Mouse (Mus musculus) E14TG2a.4 (cell line): Measurements from ENCODE around the gene 2810408A11Rik.
A peak's percentile ranks its signal among the peaks of the same experiment; 100 is the strongest.

Source experiments
- H3K27me3 ChIP-seq: 2 replicates; pipeline ENCODE4 v1.6.1; 2014; ENCODE audit warnings: low read length, control low read depth; ENCODE audit not compliant: insufficient read depth
- H3K36me3 ChIP-seq: 2 replicates; pipeline ENCODE4 v1.6.1; 2014; ENCODE audit warnings: low read length, control low read depth; ENCODE audit not compliant: insufficient read depth
- H3K4me1 ChIP-seq: replicated peaks from 2 replicates; pipeline ENCODE4 v1.6.1; 2014; ENCODE audit warnings: low read depth, low read length, control low read depth
- H3K4me3 ChIP-seq: replicated peaks from 2 replicates; pipeline ENCODE4 v1.5.1; 2014; ENCODE audit warnings: mild to moderate bottlenecking, low read length
- H3K9me3 ChIP-seq: 2 replicates; pipeline ENCODE4 v1.6.1; 2014; ENCODE audit warnings: low read length, control low read depth
- CTCF ChIP-seq: conservative IDR thresholded peaks from 2 replicates; pipeline ENCODE4 v1.5.1; 2014; ENCODE audit warnings: low read length
- NANOG ChIP-seq: IDR thresholded peaks from 2 replicates; pipeline ENCODE4 v1.6.1; 2014; ENCODE audit warnings: borderline replicate concordance, low read length, mixed read lengths
- POU5F1 ChIP-seq: IDR thresholded peaks from 2 replicates; pipeline ENCODE4 v1.6.1; 2014; ENCODE audit warnings: low read length, borderline replicate concordance

Gene 2810408A11Rik

DNA sequence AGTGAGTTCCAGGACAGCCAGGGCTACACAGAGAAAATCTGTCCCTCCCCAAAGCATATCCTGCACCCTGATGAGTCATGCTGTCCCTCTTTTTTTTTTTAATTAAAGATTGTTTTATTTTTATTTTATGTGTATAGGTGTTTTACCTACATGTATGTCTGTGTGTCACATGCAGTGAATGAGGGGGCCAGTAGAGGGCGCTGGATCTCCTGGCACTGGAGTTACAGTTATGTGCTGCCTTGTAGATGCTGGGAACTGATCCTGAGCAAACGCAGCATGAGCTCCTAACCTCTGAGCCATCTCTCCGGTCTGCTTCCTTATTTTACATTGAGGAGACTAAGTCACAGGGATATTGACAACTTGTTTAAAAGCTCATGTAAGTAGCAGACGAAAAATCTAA, 17.7 kb downstream of the 2810408A11Rik start:
- TF ChIP-seq POU5F1 (no peak), NANOG (no peak), CTCF (peak; percentile 84)
- Histone ChIP-seq H3K27me3 (peaks cover 40% of the 10 kb centered on the region), H3K36me3 (peaks cover 27% of the 10 kb centered on the region), H3K4me3 (no peak overlapping the region), H3K4me1 (peaks cover 62% of the 10 kb centered on the region), H3K9me3 (no peaks in the 10 kb centered on the region)

DNA sequence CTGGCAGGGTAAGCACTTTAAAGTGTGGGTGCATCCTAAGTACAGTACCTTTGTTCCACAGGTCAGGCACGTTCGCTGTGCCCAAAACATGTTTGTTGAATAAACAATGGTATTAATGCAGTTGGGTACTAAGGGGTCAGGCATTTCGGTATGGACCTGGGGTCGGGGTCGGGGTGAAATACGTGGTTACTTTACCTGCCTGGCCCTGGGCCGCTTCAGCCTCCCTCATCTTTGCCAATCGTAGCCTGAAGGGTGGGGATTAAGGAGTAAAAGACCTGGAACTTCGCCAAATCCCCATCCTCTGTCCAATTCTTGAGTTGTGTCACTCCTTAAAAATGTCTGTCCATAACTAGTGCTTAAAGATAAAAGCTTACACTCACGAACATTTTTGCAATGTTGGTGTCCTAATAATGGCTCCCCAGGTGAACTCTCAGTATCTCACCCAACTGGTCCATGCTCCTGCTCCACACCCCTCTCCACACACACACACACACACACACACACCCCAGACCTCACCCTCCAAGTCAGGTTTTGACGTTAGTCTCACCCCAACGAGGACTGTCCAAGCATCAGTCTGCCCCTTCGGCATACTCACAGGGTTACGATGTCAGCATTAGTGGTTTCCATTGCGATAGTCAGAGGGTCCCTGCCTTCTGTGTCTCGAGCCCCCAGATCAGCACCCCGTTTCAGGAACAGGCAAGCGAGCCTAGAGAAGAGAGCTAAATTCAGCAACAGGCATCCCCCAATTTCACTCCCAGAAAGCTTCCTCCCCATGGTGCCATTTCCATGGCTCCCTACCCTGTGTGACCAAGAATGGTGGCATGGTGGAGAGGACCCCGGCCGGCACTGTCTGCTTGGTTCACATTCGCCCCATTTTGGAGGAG, 18.8 kb downstream of the 2810408A11Rik start:
- TF ChIP-seq POU5F1 = no peak
- no peak for TF ChIP-seq NANOG
- TF ChIP-seq CTCF = no peak

DNA sequence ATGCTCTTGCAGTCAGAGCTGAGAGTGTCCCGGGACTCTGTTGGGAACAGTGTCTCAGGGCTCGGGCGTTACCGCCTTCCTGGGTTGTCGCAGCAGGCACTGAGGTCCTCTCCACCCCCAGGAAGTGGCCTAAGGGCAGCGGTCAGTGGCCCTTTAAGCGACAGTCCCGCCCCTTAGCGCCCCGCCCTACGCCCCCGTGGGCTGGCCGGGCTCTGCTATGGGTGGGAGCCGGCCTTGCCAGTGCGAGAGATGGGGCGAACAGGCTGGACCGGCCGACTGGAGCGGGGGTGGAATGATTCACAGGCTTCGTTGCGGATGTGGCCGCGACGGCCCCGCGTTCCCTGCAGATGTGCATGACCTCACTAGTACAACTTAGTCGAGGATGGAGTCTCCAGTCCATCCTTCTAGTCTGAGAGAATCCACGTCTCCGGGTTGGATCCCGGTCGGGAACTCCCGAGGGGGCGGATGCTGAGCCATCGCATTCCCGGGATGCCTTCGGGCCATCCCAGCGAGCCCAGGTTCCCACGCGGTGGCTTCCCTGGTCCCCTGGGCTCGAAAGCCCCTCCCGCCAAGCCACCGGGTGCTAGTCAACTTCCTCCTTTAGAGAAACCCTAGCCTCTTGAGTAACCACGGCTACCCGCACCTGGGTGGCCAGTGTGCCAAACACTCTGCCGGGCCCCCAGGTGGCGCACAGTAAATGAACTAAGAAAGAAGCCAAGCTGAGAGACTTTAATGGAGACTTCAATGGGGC, 19.8 kb downstream of the 2810408A11Rik start, which contains the start of gene Kctd11:
Kctd11 (minus strand) TSS at position 554 of the 751 bp plus-strand sequence.
- H3K27me3 ChIP-seq = peaks cover 40% of the 10 kb centered on the region
- H3K4me3 ChIP-seq = peak within 1 kb of the TSS; percentile 77
- H3K4me1 ChIP-seq = peaks cover 73% of the 10 kb centered on the region
- H3K36me3 ChIP-seq = peaks cover 17% of the 10 kb centered on the region
- TF ChIP-seq CTCF (no peak; the same call in 1 of the 2 replicates), POU5F1 (no peak), NANOG (no peak)
- H3K9me3 ChIP-seq = no peaks in the 10 kb centered on the region

More for the DNA sequence above, 18.8 kb downstream of the 2810408A11Rik start:
- Histone ChIP-seq H3K36me3 (peaks cover 23% of the 10 kb centered on the region), H3K9me3 (no peaks in the 10 kb centered on the region), H3K27me3 (peaks cover 40% of the 10 kb centered on the region), H3K4me3 (peak overlapping the region; percentile 77), H3K4me1 (peaks cover 68% of the 10 kb centered on the region)

DNA sequence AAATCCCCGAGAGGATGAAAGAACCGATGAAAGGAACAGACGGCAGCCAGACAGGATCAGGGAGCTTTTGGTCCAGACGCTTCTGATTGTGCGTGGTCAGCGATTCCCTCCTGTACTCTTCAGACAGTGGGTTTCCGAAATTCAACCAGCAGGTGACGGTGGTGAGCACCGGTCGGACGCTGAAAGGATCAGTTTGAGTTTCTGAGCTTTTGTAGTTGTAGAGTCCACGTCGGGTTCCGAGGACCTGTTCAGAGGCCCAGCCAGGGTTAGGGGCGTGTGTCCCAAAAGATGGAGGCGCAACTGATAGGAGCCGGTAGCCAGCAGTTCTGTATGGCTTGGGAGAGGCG, 20.3 kb downstream of the 2810408A11Rik start:
- H3K27me3 ChIP-seq = peaks cover 40% of the 10 kb centered on the region
- no peaks in the 10 kb centered on the region for H3K9me3 ChIP-seq
- no peak for TF ChIP-seq POU5F1
- peak; percentile 63 for TF ChIP-seq CTCF
- peaks cover 77% of the 10 kb centered on the region for H3K4me1 ChIP-seq
- peaks cover 15% of the 10 kb centered on the region for H3K36me3 ChIP-seq
- peak overlapping the region; percentile 77 for H3K4me3 ChIP-seq

DNA sequence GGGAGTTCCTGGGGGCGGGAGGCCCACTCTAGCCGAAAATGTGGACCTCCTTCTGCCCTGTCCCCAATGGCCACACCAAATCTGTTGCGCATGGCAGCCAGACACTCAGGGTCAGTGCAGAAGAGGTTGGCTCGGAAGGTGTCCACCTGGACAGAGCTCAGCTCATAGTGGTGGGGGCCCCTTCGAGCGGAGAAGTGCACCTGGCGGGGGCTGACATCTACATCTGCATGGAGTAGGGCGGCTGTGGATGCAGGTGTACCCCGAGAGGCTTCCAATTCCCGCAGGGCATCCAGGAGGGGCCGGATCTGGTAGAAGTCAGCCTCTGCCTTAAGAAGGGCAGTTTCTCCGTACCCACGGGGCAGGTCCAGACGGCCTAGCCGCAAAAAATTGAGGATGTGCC, 21.1 kb downstream of the 2810408A11Rik start:
- peaks cover 75% of the 10 kb centered on the region for H3K4me1 ChIP-seq

DNA sequence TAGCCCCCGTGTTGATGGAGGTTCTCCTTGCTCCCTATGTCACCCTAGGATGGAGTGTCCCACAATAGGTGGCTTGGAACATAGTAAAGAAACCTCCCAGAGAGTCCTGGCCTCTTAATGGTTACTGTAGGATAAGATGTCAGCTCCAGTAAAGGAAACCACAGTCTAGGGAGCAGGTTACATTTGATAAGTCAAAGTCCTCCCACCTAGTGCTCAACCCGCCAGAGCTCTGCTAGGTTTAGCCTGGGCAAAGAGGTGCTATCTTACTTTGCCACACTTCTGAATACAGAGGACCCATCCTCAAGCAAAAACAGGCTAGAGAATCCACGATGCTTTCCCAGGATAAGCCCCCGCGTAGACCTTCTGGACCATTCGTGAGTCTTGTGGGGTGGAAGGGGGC, 21.8 kb downstream of the 2810408A11Rik start:
- TF ChIP-seq POU5F1 (no peak), NANOG (no peak), CTCF (no peak)
- Histone ChIP-seq H3K27me3 (peaks cover 40% of the 10 kb centered on the region), H3K9me3 (no peaks in the 10 kb centered on the region)

More for the DNA sequence above, 21.1 kb downstream of the 2810408A11Rik start:
- Histone ChIP-seq H3K4me3 (peak overlapping the region; percentile 77), H3K36me3 (peaks cover 8% of the 10 kb centered on the region), H3K27me3 (peaks cover 40% of the 10 kb centered on the region), H3K9me3 (no peaks in the 10 kb centered on the region)
- TF ChIP-seq CTCF = no peak
- no peak for TF ChIP-seq POU5F1
- TF ChIP-seq NANOG = no peak

DNA sequence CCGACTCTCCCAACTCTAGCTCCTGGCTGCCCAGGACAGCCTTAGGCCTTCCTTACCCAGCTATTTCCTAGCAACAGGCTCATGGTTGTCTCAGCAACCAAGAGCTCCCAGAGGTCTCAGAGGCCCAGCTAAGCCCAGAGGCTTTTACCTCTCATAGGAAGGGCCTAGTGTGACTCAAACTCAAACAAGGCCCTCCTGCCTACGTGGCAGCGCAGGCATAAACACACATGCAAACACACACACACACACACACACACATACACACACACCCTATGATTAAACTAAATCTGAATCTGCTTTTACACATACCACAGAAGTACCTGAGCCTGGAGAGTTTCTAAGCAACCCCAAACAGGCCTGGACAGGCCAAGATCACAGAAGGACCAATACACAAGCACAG, 22.4 kb downstream of the 2810408A11Rik start:
- Histone ChIP-seq H3K4me1 (peaks cover 80% of the 10 kb centered on the region), H3K36me3 (no peaks in the 10 kb centered on the region), H3K27me3 (peaks cover 40% of the 10 kb centered on the region), H3K9me3 (no peaks in the 10 kb centered on the region), H3K4me3 (peak overlapping the region; percentile 67)
- TF ChIP-seq CTCF = no peak
- no peak for TF ChIP-seq POU5F1
- TF ChIP-seq NANOG = no peak

More for the DNA sequence above, 21.8 kb downstream of the 2810408A11Rik start:
- Histone ChIP-seq H3K4me3 (peak overlapping the region; percentile 77; the same call in 1 of the 2 replicates), H3K4me1 (peaks cover 80% of the 10 kb centered on the region), H3K36me3 (peaks cover under 1% of the 10 kb centered on the region; the same call in 1 of the 2 replicates)

DNA sequence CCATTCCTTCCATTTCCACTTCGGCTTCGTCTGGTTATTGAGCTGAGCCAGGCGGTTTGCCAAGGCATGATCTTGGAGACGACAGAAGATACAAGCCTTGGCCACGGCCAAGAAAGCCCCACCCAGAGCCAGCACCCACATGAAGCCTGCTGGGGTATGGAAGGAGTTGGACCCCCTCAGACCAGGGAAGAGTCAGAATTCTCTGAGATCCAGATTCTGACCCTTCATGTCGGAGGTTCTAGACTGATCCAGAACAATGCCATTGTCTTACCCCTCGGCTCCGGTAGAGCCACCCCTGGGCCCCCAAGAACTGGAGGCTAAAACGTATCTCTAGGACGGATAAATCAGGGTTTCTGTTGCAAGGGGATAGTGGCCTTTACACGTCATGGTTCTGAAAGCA, 22.9 kb downstream of the 2810408A11Rik start, which contains the start of gene Tmem95:
Tmem95 (minus strand) TSS at position 141 of the 400 bp plus-strand sequence.
- Histone ChIP-seq H3K4me3 (peak within 1 kb of the TSS; percentile 67), H3K36me3 (no peaks in the 10 kb centered on the region), H3K9me3 (no peaks in the 10 kb centered on the region), H3K4me1 (peaks cover 80% of the 10 kb centered on the region), H3K27me3 (peaks cover 40% of the 10 kb centered on the region)
- no peak for TF ChIP-seq POU5F1
- no peak for TF ChIP-seq NANOG
- no peak for TF ChIP-seq CTCF
